Mouse (Mus musculus): Measurements from ENCODE around the gene Slc22a17. TPM values are rescaled to one million over a fixed set of nuclear protein-coding genes. Genes with fewer than 3 reads are reported as not detected.
A peak's percentile ranks its signal among the peaks of the same experiment; 100 is the strongest.

Slc22a17 gene
- polyA plus RNA-seq, 1 experiment from 2014 or later: 45.5 TPM

GRCm38 (mm10) chr14:54866268-54866667 lies 46.7 kb downstream of the Slc22a17 start:
- no peaks in the 10 kb centered on the region for H3K36me3 ChIP-seq
- H3K9ac ChIP-seq: no peak overlapping the region
- H3K4me3 ChIP-seq (replicated peaks): no peak overlapping the region
- H3K27me3 ChIP-seq (replicated peaks): no peaks in the 10 kb centered on the region
- WGBS: 36% methylated on average over 3 of the region's 3 CpGs
- no peaks in the 10 kb centered on the region for H3K4me1 ChIP-seq
- H3K4me2 ChIP-seq: no peak overlapping the region
- ATAC-seq (ENCODE audit: insufficient read depth, low FRiP score, low read depth): no peak
- H3K9me3 ChIP-seq: no peaks in the 10 kb centered on the region
- no peak overlapping the region for H3K27ac ChIP-seq

DNA sequence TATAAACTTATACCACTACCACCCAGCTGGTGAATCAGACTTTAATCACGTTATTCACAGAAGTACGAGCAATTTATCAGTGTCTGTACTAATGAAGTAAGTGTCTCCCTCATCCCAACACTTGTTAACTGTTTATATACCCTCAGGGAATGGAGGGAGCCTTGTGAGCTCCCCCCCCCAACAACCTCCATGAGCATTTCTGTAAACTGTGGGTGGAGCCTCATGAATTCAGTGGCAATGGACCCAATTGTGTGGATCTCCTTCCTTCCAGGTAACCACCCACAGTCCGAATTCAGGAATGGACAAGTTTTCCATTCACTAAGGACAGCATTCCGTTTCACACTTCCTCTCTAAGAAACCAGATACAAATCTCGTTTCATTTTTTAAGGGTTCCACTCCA lies 47.3 kb downstream of the Slc22a17 start:
- H3K36me3 ChIP-seq: no peaks in the 10 kb centered on the region
- no peaks in the 10 kb centered on the region for H3K4me1 ChIP-seq
- no peak overlapping the region for H3K27ac ChIP-seq
- ATAC-seq (ENCODE audit: insufficient read depth, low FRiP score, low read depth): no peak
- H3K9ac ChIP-seq: no peak overlapping the region
- WGBS: 70% methylated on average over 5 of the region's 5 CpGs
- H3K27me3 ChIP-seq (replicated peaks): no peaks in the 10 kb centered on the region
- no peak overlapping the region for H3K4me3 ChIP-seq (replicated peaks)
- no peak overlapping the region for H3K4me2 ChIP-seq
- H3K9me3 ChIP-seq: no peaks in the 10 kb centered on the region

GRCm38 (mm10) chr14:54864313-54865036 lies 48.5 kb downstream of the Slc22a17 start:
- WGBS: 15% methylated on average over 21 of the region's 21 CpGs
- peak overlapping the region; percentile 79 for H3K4me2 ChIP-seq
- ATAC-seq (ENCODE audit: insufficient read depth, low FRiP score, low read depth): no peak
- no peaks in the 10 kb centered on the region for H3K27me3 ChIP-seq (replicated peaks)
- H3K9me3 ChIP-seq: no peaks in the 10 kb centered on the region
- peak overlapping the region; percentile 90 for H3K4me3 ChIP-seq (replicated peaks)
- no peaks in the 10 kb centered on the region for H3K4me1 ChIP-seq
- H3K9ac ChIP-seq: peak overlapping the region; percentile 44; the same call in 1 of the 2 replicates
- H3K36me3 ChIP-seq: no peaks in the 10 kb centered on the region
- H3K27ac ChIP-seq: peak overlapping the region; percentile 79

DNA sequence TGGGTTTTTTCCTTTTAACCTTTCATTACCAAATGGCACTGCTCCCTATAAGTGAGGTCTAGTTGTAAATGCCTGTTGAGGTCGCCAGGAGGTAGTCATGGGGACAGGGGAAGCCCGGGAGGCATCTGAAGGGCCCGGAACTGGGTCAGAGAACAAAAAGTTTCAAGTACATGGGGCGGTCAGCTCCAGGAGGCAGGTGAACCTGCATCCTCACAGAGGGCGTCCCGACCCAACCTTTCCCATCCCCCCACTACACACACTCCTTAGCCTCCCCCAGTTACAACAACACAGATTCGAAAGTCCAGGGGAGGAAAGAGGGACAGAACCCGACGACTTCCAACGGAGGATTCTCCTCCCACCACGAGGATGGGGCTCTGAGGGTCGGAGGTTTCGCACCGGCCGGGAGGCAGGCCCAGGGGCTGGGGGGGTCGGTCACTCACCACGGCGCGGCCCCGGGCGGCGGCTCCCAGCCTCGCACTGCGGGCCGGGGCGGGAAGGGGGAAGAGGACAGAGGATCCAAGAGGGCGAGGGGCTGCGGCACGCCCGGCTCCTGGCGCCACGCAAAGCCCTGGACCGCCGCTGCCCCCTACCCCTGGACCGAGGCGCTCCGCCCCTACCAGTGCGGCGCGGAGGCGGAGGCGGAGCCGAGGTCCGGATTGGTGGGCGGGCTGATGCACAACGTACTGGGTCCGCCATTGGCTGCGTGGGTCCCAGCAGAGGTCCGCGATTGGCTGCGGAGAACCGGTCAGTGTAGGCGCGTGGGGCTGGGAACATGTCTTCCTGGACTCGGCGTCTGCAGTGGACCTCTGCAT lies 49.2 kb downstream of the Slc22a17 start:
- H3K27me3 ChIP-seq (replicated peaks): no peaks in the 10 kb centered on the region
- peak overlapping the region; percentile 90 for H3K4me3 ChIP-seq (replicated peaks)
- H3K27ac ChIP-seq: peak overlapping the region; percentile 79
- H3K4me1 ChIP-seq: no peaks in the 10 kb centered on the region
- peak; percentile 100 for ATAC-seq (ENCODE audit: insufficient read depth, low FRiP score, low read depth)
- peak overlapping the region; percentile 75 for H3K9ac ChIP-seq
- under 1% methylated on average over 56 of the region's 56 CpGs for WGBS
- no peaks in the 10 kb centered on the region for H3K36me3 ChIP-seq
- no peaks in the 10 kb centered on the region for H3K9me3 ChIP-seq
- H3K4me2 ChIP-seq: peak overlapping the region; percentile 79

DNA sequence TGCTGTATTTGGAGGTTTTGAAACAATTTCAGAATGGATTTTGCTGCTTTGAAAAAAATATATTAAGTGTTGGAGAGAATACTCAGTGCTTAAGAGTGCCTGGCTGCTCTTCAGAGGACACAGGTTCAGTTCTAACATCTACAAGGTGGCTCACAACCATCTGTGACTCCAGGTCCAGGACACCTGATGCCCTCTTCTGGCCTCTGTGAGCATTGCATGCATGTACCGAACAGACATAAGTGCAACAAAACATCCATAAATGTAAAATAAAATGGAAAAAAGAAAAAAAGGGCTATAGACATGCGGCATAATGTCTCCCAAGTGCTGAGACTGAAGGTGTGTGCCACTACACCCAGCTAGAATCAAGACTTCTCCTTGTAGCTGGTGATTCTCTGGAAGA lies 52.4 kb downstream of the Slc22a17 start:
- ATAC-seq (ENCODE audit: insufficient read depth, low FRiP score, low read depth): no peak

DNA sequence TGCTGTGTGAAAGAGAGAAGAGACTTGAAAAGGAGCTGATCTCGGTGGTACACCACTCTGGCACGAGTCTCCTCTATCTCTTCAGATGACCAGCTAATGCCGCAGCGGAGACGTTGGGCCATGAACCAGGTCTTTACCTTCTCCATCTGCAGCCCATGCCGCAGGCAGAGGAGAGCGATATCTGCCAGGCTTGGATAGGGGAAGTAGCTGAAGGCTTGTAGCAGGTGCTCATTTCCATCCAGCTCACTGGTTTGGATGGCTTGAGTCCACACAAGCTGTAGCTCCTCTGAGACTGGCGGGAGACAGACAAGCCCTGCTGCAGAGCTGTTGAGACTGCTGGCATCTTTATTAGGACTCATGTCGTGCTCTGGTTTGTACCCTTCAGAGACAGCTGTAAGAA lies 55.0 kb downstream of the Slc22a17 start:
- Histone ChIP-seq H3K4me2 (no peak overlapping the region), H3K9ac (no peak overlapping the region), H3K4me1 (no peaks in the 10 kb centered on the region), H3K27me3 (replicated peaks) (no peaks in the 10 kb centered on the region), H3K4me3 (replicated peaks) (no peak overlapping the region), H3K36me3 (peaks cover 7% of the 10 kb centered on the region; the same call in 1 of the 2 replicates), H3K9me3 (no peaks in the 10 kb centered on the region), H3K27ac (no peak overlapping the region)
- ATAC-seq (ENCODE audit: insufficient read depth, low FRiP score, low read depth): no peak
- WGBS: 89% methylated on average over 9 of the region's 9 CpGs

More for the DNA sequence above, 52.4 kb downstream of the Slc22a17 start:
- H3K9ac ChIP-seq: no peak overlapping the region
- no peak overlapping the region for H3K27ac ChIP-seq
- no peaks in the 10 kb centered on the region for H3K9me3 ChIP-seq
- WGBS: 45% methylated on average over 2 of the region's 2 CpGs
- no peaks in the 10 kb centered on the region for H3K27me3 ChIP-seq (replicated peaks)
- H3K4me2 ChIP-seq: no peak overlapping the region
- no peaks in the 10 kb centered on the region for H3K4me1 ChIP-seq
- H3K4me3 ChIP-seq (replicated peaks): no peak overlapping the region
- peaks cover 7% of the 10 kb centered on the region; the same call in 1 of the 2 replicates for H3K36me3 ChIP-seq

GRCm38 (mm10) chr14:54856703-54857102 lies 56.2 kb downstream of the Slc22a17 start:
- ATAC-seq (ENCODE audit: insufficient read depth, low FRiP score, low read depth): no peak
- 81% methylated on average over 7 of the region's 7 CpGs for WGBS
- no peaks in the 10 kb centered on the region for H3K27me3 ChIP-seq (replicated peaks)
- H3K4me2 ChIP-seq: no peak overlapping the region
- H3K27ac ChIP-seq: no peak overlapping the region
- H3K9ac ChIP-seq: no peak overlapping the region
- no peak overlapping the region for H3K4me3 ChIP-seq (replicated peaks)
- H3K36me3 ChIP-seq: peaks cover 7% of the 10 kb centered on the region; the same call in 1 of the 2 replicates
- H3K9me3 ChIP-seq: no peaks in the 10 kb centered on the region
- no peaks in the 10 kb centered on the region for H3K4me1 ChIP-seq

MicroRNAs within 50 kb of the gene (microRNA counts, 519-probe panel; counts per million panel counts)
- microRNA mmu-miR-208a: 1,773 counts per million, percentile 15 among the panel's probes with 10 or more counts

Small RNA genes within 50 kb of the gene (microRNA-seq; reads per million reads assigned to microRNA genes)
- gene Mir208a: 2.5 reads per million, percentile 7 among the genes with 10 or more reads in this experiment

Other genes with a start within 250 kb of the Slc22a17 start
- gene 1700123O20Rik, start 226.9 kb downstream of the Slc22a17 start, polyA plus RNA-seq (2015; fragmentation: Nextera tagmentation; extraction: Ambion mirVana): 79.3 and 84.8 TPM in 2 replicates
- gene Acin1, start 226.2 kb downstream of the Slc22a17 start, polyA plus RNA-seq (2015; fragmentation: Nextera tagmentation; extraction: Ambion mirVana): 111 and 116 TPM in 2 replicates
- gene Gm29776, start 214.3 kb downstream of the Slc22a17 start, polyA plus RNA-seq (2015; fragmentation: Nextera tagmentation; extraction: Ambion mirVana): 0.05 and 0.15 TPM in 2 replicates
- gene Cebpe, start 201.0 kb downstream of the Slc22a17 start, polyA plus RNA-seq (2015; fragmentation: Nextera tagmentation; extraction: Ambion mirVana): 1.3 and 1.5 TPM in 2 replicates
- 8.1 and 12.8 TPM in 2 replicates for gene Slc7a8, start 131.2 kb downstream of the Slc22a17 start, polyA plus RNA-seq (2015; fragmentation: Nextera tagmentation; extraction: Ambion mirVana)
- gene Rnf212b, start 99.0 kb downstream of the Slc22a17 start, polyA plus RNA-seq (2015; fragmentation: Nextera tagmentation; extraction: Ambion mirVana): 0.18 TPM in 1 of 2 replicates, not detected in the other
- gene Homez, start 42.2 kb downstream of the Slc22a17 start, polyA plus RNA-seq (2015; fragmentation: Nextera tagmentation; extraction: Ambion mirVana): 8.4 and 10.6 TPM in 2 replicates
- gene Ppp1r3e, start 35.6 kb downstream of the Slc22a17 start, polyA plus RNA-seq (2015; fragmentation: Nextera tagmentation; extraction: Ambion mirVana): 2.4 and 2.7 TPM in 2 replicates
- 4.2 and 4.3 TPM in 2 replicates for gene Bcl2l2, start 29.8 kb downstream of the Slc22a17 start, polyA plus RNA-seq (2015; fragmentation: Nextera tagmentation; extraction: Ambion mirVana)
- 0.19 and 0.53 TPM in 2 replicates for gene Gm20521, start 29.7 kb downstream of the Slc22a17 start, polyA plus RNA-seq (2015; fragmentation: Nextera tagmentation; extraction: Ambion mirVana)
- 111 and 113 TPM in 2 replicates for gene Pabpn1, start 20.6 kb downstream of the Slc22a17 start, polyA plus RNA-seq (2015; fragmentation: Nextera tagmentation; extraction: Ambion mirVana)
- gene Efs, start 13.0 kb upstream of the Slc22a17 start, polyA plus RNA-seq (2015; fragmentation: Nextera tagmentation; extraction: Ambion mirVana): 27.7 and 30.4 TPM in 2 replicates
- 0.13 TPM in 1 of 2 replicates, not detected in the other for gene Il25, start 19.6 kb upstream of the Slc22a17 start, polyA plus RNA-seq (2015; fragmentation: Nextera tagmentation; extraction: Ambion mirVana)
- gene Cmtm5, start 23.1 kb upstream of the Slc22a17 start, polyA plus RNA-seq (2015; fragmentation: Nextera tagmentation; extraction: Ambion mirVana): 3.6 and 4.6 TPM in 2 replicates
- 2.3 and 2.4 TPM in 2 replicates for gene Myh6, start 53.8 kb upstream of the Slc22a17 start, polyA plus RNA-seq (2015; fragmentation: Nextera tagmentation; extraction: Ambion mirVana)
- gene Gm17428, start 63.8 kb upstream of the Slc22a17 start, polyA plus RNA-seq (2015; fragmentation: Nextera tagmentation; extraction: Ambion mirVana): not detected in 2 replicates
- gene Myh7, start 81.5 kb upstream of the Slc22a17 start, polyA plus RNA-seq (2015; fragmentation: Nextera tagmentation; extraction: Ambion mirVana): 5.3 and 7.5 TPM in 2 replicates
- gene Ngdn, start 102.3 kb upstream of the Slc22a17 start, polyA plus RNA-seq (2015; fragmentation: Nextera tagmentation; extraction: Ambion mirVana): 81.2 and 88.0 TPM in 2 replicates
- gene Zfhx2, start 179.2 kb upstream of the Slc22a17 start, polyA plus RNA-seq (2015; fragmentation: Nextera tagmentation; extraction: Ambion mirVana): 4.4 and 5.1 TPM in 2 replicates
- 19.4 and 21.6 TPM in 2 replicates for gene Thtpa, start 181.7 kb upstream of the Slc22a17 start, polyA plus RNA-seq (2015; fragmentation: Nextera tagmentation; extraction: Ambion mirVana)
- 38.5 and 42.5 TPM in 2 replicates for gene Ap1g2, start 193.5 kb upstream of the Slc22a17 start, polyA plus RNA-seq (2015; fragmentation: Nextera tagmentation; extraction: Ambion mirVana)
- 1.6 and 2.1 TPM in 2 replicates for gene Jph4, start 203.8 kb upstream of the Slc22a17 start, polyA plus RNA-seq (2015; fragmentation: Nextera tagmentation; extraction: Ambion mirVana)